Mouse (Mus musculus): ENCODE measurements around the gene Thsd4. TPM values are rescaled to one million over a fixed set of nuclear protein-coding genes. Genes with fewer than 3 reads are reported as not detected.

Thsd4 gene
- total RNA-seq, 1 experiment from 2014 or later = 7.2 TPM

- no peak for DNase-seq
Measured at GRCm38 (mm10) chr9:60456651-60457050, 65.2 kb downstream of the Thsd4 start.

- no peak for DNase-seq
Measured at GRCm38 (mm10) chr9:60454406-60455076, 67.3 kb downstream of the Thsd4 start.

- no peak for DNase-seq
Measured at GRCm38 (mm10) chr9:60449498-60449897, 72.3 kb downstream of the Thsd4 start.

- DNase-seq = no peak
Measured at GRCm38 (mm10) chr9:60445821-60446220, 76.0 kb downstream of the Thsd4 start.

- DNase-seq = no peak
Measured at GRCm38 (mm10) chr9:60441274-60441902, 80.5 kb downstream of the Thsd4 start.

GRCm38 (mm10) chr9:60440506-60440905 is 81.3 kb downstream of the Thsd4 start:
- no peak for DNase-seq

- no peak for DNase-seq
Measured at GRCm38 (mm10) chr9:60436246-60436645, 85.6 kb downstream of the Thsd4 start.

GRCm38 (mm10) chr9:60434093-60434492 is 87.8 kb downstream of the Thsd4 start:
- DNase-seq = no peak

GRCm38 (mm10) chr9:60431924-60432323 is 89.9 kb downstream of the Thsd4 start:
- no peak for DNase-seq

GRCm38 (mm10) chr9:60430017-60430416 is 91.8 kb downstream of the Thsd4 start:
- DNase-seq = no peak

- DNase-seq = no peak
Measured at GRCm38 (mm10) chr9:60414076-60414755, 107.6 kb downstream of the Thsd4 start.

GRCm38 (mm10) chr9:60410872-60411635 is 110.8 kb downstream of the Thsd4 start:
- no peak for DNase-seq

GRCm38 (mm10) chr9:60407374-60407773 is 114.5 kb downstream of the Thsd4 start:
- peak; percentile 13 for DNase-seq

GRCm38 (mm10) chr9:60405777-60406176 is 116.1 kb downstream of the Thsd4 start:
- DNase-seq = peak; percentile 6

GRCm38 (mm10) chr9:60402681-60403080 is 119.2 kb downstream of the Thsd4 start:
- DNase-seq = no peak

GRCm38 (mm10) chr9:60400001-60400400 is 121.8 kb downstream of the Thsd4 start:
- no peak for DNase-seq

GRCm38 (mm10) chr9:60398073-60398472 is 123.8 kb downstream of the Thsd4 start:
- no peak for DNase-seq

GRCm38 (mm10) chr9:60396096-60396495 is 125.8 kb downstream of the Thsd4 start:
- no peak for DNase-seq

GRCm38 (mm10) chr9:60392916-60393315 is 128.9 kb downstream of the Thsd4 start:
- no peak for DNase-seq

GRCm38 (mm10) chr9:60384751-60385150 is 137.1 kb downstream of the Thsd4 start:
- no peak for DNase-seq

GRCm38 (mm10) chr9:60382941-60383340 is 138.9 kb downstream of the Thsd4 start:
- peak; percentile 19 for DNase-seq

GRCm38 (mm10) chr9:60382526-60382925 is 139.3 kb downstream of the Thsd4 start:
- DNase-seq = no peak

GRCm38 (mm10) chr9:60381010-60381409 is 140.8 kb downstream of the Thsd4 start:
- DNase-seq = no peak

All from adrenal gland, postnatal 25 days (tissue).